Mouse (Mus musculus) left cerebral cortex, postnatal 4 days (tissue): ENCODE data around the gene Rhbdd1. TPM values are rescaled to one million over a fixed set of nuclear protein-coding genes. Genes with fewer than 3 reads are reported as not detected.
A peak's percentile ranks its signal among the peaks of the same experiment; 100 is the strongest.

Source experiments
- DNase-seq: peaks from one replicate; pipeline ENCODE4 v3.0.0-alpha.2; 2022
- intact Hi-C: fragments of 180-260 bp; cut with DNase I; formaldehyde crosslinking; loops from one replicate; pipeline ENCODE4 v1.15.1; 2025
- total RNA-seq, 2 experiments: library from RNA; stranded (reverse); gene quantifications; 2 replicates each; pipeline ENCODE4 v1.2.3; 2021

The Rhbdd1 gene
- total RNA-seq, result 1 to 10 TPM; 3.7 to 3.8 TPM

DNA sequence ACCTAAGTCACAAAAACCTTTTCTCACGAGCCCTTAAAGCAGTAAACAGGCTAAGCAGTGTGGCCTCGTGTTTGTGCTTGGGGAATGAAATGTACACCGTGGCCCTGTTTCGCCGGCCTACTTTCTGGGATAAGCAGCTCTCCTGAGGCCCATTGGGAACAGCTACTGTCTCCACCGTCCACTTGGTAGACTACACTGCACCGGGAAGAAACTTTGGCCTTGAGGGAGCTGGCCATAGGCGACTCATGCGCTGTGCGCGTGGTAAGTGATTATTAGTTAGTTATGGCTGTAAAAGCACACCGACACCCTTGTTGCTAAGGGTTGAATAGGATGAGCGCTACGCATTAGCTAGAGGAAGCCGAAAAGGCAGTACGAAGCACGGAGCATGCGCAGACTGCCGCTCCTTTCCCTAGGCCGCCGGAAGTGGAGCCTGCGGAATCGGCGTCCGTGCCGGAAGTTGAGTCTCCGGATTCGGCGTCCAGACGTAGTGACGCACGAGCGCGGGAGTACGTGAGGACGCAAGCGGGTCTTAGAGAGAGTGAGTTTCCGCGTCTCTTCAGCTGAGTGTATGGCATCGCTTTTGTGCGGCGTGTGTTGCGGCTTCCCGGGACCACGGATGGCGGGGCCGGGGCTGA is at the start of gene Rhbdd1:
Rhbdd1 (plus strand) TSS at position 342 of the 635 bp plus-strand sequence.
- intact Hi-C loops, result loop anchor here (5.0 kb wide), 1 partner anchor 116 kb away; no protein-coding TSS in a partner anchor
- DNase-seq, result peak; percentile 98

DNA sequence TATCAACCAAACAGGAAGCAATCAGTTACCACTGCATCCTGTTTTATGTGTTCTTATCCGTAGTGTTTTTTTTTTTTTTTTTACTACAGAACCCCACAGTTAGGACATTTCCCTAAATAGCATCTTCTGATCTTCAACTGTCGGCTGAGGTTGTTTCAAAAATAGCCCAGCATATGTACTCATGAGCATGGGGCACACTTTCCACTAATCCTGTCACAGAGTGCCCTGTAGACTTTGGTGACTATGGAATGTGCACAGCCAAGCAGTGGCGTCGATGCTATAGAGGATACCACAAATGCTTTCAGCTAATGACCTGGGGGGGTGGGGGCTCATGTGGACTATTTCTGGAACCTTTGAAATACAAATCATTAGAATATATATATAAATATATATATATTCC is 48.7 kb upstream of the Rhbdd1 start:
- DNase-seq, result no peak
- intact Hi-C loops, result no loop called here

DNA sequence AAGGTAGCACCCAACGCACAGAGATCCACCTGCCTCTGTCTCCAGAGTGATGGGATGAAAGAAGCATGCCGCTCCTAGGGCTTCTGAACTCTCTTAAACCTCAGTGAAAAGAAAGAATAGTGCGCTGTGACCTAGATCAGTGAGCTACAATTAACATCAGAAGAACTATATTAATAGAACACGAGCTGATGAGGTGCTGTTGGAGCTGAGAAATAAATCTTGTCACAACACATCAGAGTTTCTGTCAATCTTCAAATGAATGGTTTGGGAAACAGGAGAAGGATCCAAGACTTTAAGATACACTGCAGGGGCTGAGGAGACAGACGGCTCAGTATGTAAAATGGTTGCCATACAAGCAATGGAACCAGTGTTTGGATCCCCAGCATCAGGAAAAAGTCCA is 44.0 kb upstream of the Rhbdd1 start:
- intact Hi-C loops, result no loop called here

DNA sequence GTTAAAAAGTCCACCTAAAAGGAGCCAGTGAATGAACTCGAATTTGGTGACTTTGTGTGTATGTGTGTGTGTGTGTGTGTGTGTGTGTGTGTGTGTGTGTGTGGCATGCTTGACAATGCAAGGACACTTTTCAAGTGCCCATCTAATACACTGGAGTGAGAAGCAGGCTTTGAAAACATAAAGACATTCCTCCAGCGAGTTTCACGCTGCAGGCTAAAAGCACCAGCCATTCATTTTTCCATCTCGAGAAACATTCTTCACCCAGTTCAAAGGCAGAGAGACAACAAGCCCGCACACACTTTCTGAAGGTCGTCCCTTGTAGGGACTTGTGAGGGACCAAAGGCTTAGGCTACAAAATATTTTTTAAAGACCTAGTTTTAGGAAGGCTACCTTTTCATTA is 42.7 kb upstream of the Rhbdd1 start:
- DNase-seq, result no peak
- intact Hi-C loops, result no loop called here

More for the DNA sequence above, 44.0 kb upstream of the Rhbdd1 start:
- no peak for DNase-seq

DNA sequence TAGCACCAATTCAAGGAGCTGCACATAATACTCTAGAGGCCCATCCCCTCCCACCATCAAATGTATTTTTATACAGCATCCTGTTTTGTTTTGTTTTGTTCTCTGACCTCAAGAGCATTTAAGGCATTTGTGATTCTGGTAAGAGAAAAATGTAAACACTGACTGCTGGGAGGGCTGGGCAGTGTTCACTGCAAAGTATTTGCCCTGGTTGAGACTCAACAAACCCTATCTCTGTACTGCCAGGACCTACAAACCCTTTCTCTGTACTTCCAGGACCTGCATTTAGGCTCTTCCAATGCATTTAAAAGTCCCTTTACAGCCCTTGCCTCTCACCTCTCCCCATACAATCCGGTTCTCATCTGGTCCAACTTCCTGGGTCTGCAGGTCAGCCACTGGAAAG is 41.9 kb upstream of the Rhbdd1 start:
- intact Hi-C loops, result no loop called here
- DNase-seq, result no peak

DNA sequence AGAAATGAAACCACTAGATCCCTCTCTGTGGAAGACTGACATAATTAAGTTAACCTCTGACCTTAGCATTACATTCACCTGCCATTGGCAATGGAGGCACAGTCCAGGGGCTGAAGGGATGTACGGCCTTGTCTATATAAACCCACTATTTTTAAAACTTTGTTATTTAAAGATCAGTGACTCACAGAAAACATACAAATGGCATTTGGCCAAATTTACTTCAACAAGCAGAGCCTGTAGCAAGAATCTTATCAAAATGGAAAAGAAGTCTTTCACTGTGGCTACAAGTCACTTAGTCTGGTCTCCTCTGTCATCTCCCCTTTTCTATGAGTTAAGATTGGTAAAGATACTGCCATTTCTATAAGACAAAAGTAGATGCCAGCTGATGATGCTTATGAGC is 36.5 kb upstream of the Rhbdd1 start:
- intact Hi-C loops, result no loop called here
- no peak for DNase-seq

DNA sequence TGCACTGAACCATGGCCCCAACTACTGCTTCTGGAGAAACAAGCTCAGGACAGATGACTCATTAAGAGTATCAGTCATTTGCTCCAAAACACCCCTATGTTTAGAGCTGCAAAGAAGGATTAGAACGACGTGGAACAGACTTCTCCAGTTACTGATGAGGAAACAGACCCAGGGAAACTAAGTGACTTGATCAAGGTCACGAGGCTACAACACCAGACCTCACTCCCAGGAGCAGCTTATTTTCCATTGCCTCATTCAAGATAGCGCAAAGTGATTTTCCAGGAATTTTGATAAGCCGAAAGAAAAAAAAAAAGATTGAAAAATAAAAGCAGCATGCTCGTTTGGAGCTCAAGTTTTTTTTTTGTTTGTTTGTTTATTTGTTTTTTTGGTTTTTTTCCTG is 34.4 kb upstream of the Rhbdd1 start:
- intact Hi-C loops, result no loop called here
- DNase-seq, result no peak

DNA sequence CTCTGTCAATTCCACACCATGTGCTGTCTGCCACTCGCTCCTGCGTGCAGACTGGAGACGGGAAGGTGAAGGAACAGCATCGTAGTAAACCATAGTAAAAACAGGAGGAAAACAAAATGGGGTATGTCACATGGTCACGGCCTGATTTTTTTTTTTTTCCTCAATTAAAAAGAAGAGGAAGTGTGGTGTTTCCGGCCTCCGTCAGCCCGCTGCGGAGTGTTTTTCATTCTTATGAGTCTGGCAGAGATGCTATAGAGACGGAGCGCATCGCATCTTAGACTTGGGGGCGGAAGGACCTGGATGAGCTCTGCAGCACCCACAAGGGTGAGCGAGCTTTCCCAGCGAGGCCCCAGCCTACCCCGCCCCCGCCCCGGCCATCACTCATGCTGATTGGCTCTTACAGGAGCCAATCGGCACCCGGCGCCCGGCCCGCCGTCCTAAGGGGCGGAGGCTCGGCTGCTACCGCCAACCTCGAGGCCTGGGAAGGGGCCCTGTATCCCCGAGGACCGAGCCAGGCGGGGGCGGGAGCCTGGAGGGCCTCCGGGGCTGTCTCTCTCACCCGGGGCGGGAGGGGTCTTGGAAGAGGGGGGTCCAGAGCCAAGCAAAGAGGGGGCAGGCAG is 33.1 kb upstream of the Rhbdd1 start:
- peak; percentile 95 for DNase-seq
- intact Hi-C loops, result no loop called here

DNA sequence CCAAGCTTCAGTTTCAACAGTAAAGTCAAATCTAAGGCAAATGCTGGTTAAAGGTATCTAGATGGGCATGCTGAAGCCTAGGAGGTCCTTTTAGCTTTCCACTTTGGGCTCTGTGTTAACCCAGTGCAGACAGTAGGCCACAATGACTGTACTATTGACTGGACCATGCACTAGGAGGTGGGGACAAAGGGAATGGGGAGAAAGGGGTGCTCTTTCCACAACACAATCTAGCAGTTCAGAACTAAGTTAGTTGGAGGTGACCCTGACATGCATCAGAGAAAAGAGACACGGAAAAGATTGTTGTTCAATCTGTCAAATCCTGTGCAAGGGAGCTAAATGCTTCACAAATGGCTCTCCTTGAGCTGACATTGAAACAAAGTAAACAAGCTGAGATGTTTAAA is 32.4 kb upstream of the Rhbdd1 start:
- no peak for DNase-seq
- intact Hi-C loops, result no loop called here

DNA sequence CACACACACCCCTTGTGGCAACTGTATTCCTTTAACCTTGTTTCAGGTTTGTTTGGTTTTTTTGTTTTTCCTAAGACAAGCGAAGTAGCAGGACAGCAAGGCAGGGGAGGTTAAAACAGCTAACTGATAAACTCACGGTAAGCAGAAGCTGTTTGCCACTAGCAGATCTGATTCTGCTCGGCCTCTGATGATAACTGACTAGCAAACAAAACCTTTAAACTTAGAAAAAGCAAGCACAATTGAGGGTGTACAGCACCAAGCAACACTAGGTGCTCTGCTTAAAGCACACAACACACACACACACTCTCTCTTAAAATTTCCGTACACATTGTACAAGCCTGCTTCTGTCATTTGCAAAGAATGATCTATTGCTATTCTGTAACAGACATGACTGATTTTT is 31.8 kb upstream of the Rhbdd1 start:
- intact Hi-C loops, result no loop called here
- no peak for DNase-seq

DNA sequence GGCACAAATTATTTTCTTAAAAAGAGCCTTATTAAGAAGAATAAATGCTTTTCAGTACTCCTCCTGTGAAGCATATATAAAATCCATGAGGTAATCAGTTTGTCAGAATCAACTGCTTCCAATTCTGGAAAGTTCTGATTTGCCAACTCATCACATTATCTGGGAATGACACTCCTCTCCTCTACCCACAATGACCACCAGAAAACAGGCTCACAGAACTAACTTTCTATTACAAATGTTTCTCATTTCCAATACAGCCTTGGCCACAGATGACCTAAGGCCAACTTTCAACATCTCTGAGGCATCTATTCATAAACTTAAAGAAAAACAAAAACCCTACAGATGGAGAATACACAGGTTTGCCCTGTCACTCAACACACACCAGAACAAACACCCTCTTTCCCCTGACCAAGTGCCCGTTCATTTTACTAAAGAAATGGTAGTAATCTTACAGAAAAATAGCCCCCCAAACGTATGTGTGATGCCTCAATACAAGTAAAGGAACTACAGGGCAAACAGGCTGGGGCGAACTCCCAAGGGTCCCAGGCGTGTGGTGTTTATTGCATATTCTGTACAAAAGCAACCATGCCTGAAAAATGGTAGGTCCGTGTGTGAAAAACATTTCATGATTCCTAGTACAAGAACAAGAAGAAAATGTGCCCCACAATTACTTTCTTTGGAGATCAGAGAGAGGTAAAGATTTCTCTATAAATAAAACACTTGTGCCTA is 30.6 kb upstream of the Rhbdd1 start:
- intact Hi-C loops, result no loop called here
- DNase-seq, result no peak

DNA sequence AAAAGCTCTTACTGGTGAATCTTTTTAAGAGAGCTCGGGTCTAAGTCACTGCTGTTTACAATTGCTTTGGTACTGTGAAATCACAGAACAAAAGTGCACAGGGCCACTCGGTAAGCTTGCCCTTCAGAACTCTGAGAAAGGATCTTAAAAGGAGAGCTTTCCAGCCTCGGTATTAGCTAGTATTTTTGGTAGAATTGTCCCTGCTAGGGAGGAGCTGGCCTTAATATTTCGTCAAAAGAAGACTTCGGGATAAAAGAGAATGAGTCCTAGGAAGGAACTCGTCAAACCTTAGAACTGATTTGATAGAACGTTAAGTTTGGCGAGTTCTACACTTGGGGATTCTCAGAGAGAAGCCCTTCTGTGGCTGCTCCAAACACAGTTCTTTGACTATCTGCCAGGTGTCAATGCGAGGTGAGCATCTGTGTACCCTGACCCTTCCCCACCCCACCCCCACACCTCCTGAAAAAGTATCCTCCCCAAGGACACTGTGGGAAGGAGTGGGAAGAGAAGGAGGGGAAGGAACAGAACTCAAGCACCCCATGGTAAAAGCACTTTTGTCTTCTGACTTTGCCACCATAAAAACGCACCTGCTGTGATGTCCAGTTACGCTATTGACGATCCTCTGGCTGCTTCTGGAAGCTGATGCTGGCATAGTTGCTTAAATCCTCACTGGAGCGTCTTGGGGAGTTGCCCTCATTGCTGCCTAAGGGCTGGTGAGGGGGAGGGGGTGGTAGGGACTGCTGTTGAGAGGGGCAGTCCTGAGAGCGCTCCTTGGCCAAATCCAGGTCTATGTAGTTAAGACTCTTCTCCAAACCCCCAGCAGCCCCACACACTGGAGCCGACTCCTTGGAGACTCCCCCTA is 29.8 kb upstream of the Rhbdd1 start:
- intact Hi-C loops, result no loop called here

DNA sequence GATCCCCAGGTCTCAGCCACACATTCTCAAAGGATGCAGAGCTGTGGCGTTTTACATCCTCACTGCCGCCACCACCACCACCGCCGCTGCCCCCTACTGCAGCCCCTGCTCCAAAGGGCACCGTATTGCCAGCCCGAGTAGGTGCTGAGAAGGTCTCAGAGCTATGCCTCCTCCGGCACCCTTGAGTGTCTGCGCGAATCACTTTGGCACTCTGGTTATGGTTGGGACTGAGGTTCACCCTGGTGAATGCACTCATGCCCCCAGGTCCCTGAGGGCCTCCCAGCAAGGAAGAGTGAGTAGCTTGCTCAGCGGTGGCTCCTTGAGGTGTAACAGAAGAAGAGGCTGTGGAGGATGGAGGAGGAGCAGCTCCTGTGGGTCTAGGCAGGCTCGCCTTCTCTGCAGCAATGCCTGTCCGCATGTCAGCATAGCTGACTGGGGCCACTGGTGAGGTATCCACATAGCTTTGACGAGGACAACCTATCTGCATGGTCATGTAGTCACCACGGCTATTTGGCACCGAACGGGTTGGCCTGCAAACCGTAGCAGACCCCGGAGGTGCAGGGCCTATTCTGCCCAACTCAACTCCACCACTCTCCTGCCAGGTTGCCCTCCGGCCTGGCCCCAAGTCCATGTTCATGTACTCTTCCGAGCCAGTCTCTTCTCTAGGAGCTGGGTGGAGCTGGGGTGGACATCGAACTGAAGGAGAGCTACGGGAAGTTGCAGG is 29.0 kb upstream of the Rhbdd1 start:
- intact Hi-C loops, result no loop called here
- peak; percentile 42 for DNase-seq

More for the DNA sequence above, 29.8 kb upstream of the Rhbdd1 start:
- peak; percentile 36 for DNase-seq

DNA sequence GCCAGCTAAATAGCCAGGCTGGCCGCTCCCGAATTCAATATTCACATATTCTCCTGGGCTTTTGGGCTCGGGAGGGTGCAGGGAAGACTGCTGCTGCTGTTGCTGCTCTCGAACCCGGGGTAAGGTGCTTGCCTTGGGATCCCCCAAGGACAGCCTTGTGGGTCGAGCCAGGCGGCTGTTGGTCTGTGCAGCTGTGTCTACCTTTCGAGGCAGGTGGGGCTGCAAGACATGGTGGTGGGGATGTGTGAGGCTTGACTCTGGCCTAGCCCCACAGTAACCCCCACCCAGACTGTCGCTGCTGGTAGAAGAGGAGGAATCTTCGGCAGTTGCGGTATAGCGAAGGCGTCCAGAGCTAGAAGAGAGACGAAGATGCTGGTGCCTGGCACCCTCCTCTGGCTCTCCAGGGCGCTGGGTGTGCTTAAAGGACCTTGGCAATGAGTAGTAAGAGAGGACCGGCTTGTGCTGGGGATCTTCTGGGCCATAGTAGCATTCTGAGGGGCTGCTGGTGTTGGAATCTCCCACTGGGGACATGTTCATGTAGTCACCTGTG is 28.4 kb upstream of the Rhbdd1 start:
- no peak for DNase-seq
- intact Hi-C loops, result no loop called here

DNA sequence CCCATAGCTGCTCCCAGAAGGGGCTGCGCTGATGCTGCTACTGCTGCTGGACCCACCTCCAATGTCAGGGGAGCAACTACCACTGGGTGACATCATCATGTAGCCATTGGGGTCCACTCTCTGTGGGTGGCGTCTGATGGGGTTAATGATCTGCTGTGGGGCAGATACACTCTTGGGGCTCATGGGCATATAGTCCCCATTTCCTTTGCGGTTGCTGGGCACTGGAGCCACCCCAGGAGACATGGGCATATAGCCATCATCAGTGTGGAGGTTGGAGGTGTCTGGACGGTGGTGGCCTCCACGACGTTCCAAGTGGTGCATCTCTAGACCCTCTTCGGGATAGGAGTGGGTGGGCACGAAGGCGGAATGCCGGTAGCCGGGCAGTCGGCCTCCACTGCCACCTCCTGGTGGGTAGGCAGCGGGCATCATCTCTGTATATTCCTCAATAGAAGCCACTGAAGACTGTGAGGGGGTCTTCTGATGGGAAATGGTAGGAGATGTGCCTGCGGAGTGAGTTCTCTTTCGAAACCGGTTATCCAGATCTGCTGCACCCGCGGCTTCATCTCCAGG is 27.7 kb upstream of the Rhbdd1 start:
- DNase-seq, result peak; percentile 74
- intact Hi-C loops, result no loop called here

DNA sequence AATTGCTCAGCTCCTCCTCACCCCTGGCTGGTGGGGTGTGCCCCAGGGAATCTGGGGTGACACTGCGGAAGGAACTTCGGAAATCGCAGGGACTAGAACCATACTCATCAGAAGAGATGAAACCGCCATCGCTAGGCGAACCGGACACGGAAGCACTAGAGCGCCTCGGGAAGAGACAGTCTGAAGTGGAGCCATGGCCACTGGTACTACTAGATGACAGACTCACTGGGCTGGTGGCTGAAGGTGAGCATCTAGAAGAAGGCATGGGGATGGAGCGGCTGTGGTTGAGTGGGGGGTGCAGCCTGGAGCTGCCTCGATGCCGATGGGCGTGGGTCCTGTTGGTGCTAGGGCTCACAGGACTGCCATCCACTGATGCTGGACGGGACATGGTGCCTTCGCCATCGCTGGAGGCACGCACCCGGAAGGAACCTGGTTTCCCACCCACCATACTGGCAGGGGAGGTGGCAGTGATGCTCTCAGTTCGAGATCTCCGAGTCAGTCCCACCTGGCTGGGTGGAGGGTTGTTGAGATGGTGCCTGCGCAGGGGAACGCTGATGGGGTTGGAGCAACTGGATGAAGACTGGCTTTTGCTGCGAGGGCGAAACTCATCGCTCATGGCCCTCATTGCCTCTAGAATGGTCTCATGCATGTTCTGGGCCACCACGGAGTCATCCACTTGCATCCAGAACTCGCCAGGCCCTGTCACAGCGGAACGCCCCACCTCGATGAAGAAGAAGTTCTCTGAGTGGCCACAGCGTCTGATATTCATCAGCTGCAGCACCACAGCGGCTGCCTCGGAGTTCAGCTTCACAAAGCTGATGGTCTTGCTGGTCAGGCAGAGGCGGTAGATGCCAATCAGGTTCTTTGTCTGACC is 26.9 kb upstream of the Rhbdd1 start:
- DNase-seq, result peak; percentile 32
- intact Hi-C loops, result no loop called here

DNA sequence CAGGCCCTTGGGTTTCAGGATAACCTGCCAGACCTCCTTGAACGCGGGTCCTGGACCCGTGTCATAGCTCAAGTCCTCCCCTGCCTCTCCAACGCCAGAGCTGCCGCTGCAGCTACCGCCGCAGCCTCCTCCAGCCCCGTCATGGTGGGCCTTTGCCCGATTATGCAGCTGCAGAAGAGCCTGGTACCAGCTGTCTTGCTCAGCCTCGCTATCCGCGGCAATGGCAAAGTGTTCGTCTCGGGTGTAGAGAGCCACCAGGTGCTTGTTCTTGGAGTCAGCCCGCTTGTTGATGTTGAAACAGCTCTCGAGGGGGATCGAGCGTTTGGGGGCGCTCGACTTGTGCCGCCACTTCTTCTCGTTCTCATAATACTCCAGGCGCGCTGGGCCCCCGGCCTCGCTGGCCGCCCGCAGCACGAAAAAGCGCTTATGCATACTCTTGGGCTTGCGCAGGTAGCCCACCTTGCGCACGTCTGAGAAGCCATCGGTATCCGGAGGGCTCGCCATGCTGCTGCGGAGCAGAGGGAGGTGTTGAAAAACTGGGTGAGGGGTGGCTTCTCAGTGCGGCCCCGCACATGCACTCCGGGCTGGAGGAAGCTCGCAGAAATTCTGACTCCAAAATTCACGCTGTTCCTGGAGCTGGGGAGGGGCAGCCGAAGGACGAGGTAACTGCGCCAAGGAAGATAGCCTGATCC is 26.1 kb upstream of the Rhbdd1 start:
- intact Hi-C loops, result loop anchor here (5.0 to 10.0 kb wide), 5 partner anchors 142 to 1455 kb away; no protein-coding TSS in a partner anchor
- peak; percentile 68 for DNase-seq

DNA sequence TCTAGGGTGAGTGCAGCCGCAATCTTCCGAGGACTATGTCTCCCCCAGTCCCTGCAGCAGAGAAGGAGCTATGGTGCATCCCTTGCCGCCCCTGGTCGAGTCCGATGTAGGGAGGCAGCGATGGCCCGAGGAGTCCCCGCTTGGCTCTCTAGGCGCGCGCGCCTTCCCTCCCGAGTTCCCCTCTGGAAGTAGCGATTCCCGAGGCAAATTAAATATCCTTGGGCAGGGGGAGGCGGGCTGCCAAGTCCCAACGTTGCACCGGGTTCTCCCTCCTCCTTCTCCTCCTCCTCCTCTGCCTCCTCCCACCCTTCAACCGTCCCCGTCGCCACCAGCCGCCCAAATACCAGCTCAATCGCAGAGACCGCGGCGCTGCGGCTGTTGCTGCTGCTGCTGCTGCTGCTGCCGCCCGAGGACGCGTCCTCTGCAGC is 25.5 kb upstream of the Rhbdd1 start:
- DNase-seq, result peak; percentile 91
- intact Hi-C loops, result loop anchor here (5.0 to 10.0 kb wide), 5 partner anchors 142 to 1456 kb away; no protein-coding TSS in a partner anchor
